Mouse (Mus musculus): Measurements from ENCODE around the gene Gpr61. TPM values are rescaled to one million over a fixed set of nuclear protein-coding genes. Genes with fewer than 3 reads are reported as not detected.

Gpr61 gene
- polyA plus RNA-seq, 1 experiment = 0.05 TPM

DNA sequence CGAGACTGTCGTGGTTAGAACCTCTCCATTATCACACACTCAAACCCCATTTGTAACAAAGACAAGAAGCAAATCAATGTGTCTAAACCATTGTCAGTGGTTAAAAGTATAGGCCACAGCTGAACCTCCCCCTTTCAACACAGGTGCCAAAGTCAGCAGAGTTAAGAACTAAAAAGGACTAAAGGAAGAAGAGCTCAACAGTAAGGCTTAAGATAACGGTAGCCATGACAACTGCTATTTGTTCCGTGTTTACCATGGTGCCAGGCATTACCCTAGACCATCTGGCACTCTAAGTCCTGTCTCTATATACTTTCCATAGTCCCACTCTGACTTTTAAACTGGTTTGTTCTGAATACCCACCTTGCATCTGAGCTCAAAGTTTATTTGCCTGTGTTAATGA lies 42.0 kb downstream of the Gpr61 start:
- H3K4me1 ChIP-seq (ENCODE audit: control insufficient read depth, insufficient read depth, insufficient read length, low read length) = peaks cover 10% of the 10 kb centered on the region
- WGBS = 31% methylated on average over 4 of the region's 4 CpGs
- no peak overlapping the region for H3K4me3 ChIP-seq (ENCODE audit: low read depth, low read length)
- no peaks in the 10 kb centered on the region for H3K27me3 ChIP-seq (ENCODE audit: control insufficient read depth, insufficient read depth, low read length)
- H3K36me3 ChIP-seq (ENCODE audit: control insufficient read depth, insufficient read depth, low read length) = peaks cover 60% of the 10 kb centered on the region
- peak overlapping the region; percentile 91 for H3K27ac ChIP-seq (ENCODE audit: insufficient read depth, low read depth, low read length)
- no peak for TF ChIP-seq POLR2A (IDR thresholded peaks at IDR 0.05; ENCODE audit: low read depth, low read length)
- no peak for TF ChIP-seq CTCF (IDR thresholded peaks at IDR 0.05; ENCODE audit: extremely low read depth, insufficient read length, insufficient replicate concordance, low read depth, low read length)

DNA sequence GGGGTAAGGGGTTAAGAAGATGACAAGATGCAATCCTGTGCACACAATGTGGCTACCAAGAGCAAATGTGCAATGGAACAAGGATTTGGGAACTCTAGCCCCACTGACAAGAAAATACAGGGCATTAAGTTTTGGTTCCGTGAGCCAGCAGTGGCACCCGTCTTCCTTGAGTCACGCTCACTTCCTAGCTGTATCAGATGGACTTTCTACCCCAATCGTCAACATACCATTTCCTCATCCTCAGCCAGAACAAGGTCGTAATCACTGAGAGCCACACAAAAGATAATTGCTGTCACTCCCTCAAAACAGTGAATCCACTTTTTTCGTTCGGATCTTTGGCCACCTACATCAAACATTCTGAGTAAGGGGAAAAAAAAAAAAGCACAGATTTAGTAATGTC lies 42.4 kb downstream of the Gpr61 start:
- TF ChIP-seq CTCF (IDR thresholded peaks at IDR 0.05; ENCODE audit: extremely low read depth, insufficient read length, insufficient replicate concordance, low read depth, low read length) = no peak
- TF ChIP-seq POLR2A (IDR thresholded peaks at IDR 0.05; ENCODE audit: low read depth, low read length) = no peak
- H3K4me1 ChIP-seq (ENCODE audit: control insufficient read depth, insufficient read depth, insufficient read length, low read length) = peaks cover 10% of the 10 kb centered on the region
- peak overlapping the region; percentile 91 for H3K27ac ChIP-seq (ENCODE audit: insufficient read depth, low read depth, low read length)
- no peaks in the 10 kb centered on the region for H3K27me3 ChIP-seq (ENCODE audit: control insufficient read depth, insufficient read depth, low read length)
- 27% methylated on average over 7 of the region's 7 CpGs for WGBS
- no peak overlapping the region for H3K4me3 ChIP-seq (ENCODE audit: low read depth, low read length)
- H3K36me3 ChIP-seq (ENCODE audit: control insufficient read depth, insufficient read depth, low read length) = peaks cover 58% of the 10 kb centered on the region

DNA sequence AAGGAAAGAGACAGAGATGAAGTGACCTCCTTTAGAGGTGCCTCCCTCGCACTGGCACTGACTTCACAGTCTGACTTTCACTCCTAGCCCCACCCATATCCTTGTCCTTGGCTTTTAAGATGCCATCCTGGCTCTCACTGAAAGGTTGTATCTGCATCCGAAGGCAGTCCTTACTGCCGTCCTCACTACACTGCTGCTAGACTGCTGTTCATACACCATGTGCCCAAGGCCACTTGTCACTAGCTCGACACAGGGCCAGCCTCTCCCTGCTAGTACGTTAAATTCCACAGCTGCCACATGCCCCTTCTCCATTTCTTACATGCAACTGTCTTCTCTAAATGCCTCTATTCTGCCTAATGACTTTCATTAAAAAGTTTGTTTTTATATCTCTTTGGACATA lies 43.4 kb downstream of the Gpr61 start:
- Histone ChIP-seq H3K4me3 (ENCODE audit: low read depth, low read length) (no peak overlapping the region), H3K36me3 (ENCODE audit: control insufficient read depth, insufficient read depth, low read length) (peaks cover 57% of the 10 kb centered on the region), H3K27me3 (ENCODE audit: control insufficient read depth, insufficient read depth, low read length) (no peaks in the 10 kb centered on the region), H3K27ac (ENCODE audit: insufficient read depth, low read depth, low read length) (peak overlapping the region; percentile 88; the same call in 1 of the 2 replicates), H3K4me1 (ENCODE audit: control insufficient read depth, insufficient read depth, insufficient read length, low read length) (peaks cover 10% of the 10 kb centered on the region)
- no peak for TF ChIP-seq CTCF (IDR thresholded peaks at IDR 0.05; ENCODE audit: extremely low read depth, insufficient read length, insufficient replicate concordance, low read depth, low read length)
- no peak for TF ChIP-seq POLR2A (IDR thresholded peaks at IDR 0.05; ENCODE audit: low read depth, low read length)
- WGBS = 66% methylated on average over 5 of the region's 5 CpGs

DNA sequence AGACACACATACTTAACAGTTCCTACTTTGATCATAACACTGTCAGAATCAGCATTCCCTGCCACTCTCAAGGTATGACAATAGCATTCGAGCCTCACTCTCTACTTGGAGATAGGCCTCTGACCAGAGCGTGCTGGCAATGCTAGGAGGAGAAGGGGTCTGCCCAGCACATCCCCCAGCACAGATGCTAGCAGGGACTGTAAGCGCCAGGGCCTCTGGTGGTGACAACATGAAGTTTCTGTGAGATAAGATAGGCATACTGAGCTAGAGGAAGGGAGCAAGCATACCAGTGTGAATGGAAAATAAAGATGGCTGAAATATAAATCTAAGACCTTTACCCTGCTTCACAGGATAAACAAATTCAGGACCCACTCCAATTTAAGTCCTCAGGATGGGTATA lies 49.4 kb downstream of the Gpr61 start:
- peaks cover 40% of the 10 kb centered on the region for H3K36me3 ChIP-seq (ENCODE audit: control insufficient read depth, insufficient read depth, low read length)
- H3K4me3 ChIP-seq (ENCODE audit: low read depth, low read length) = no peak overlapping the region
- no peaks in the 10 kb centered on the region for H3K27me3 ChIP-seq (ENCODE audit: control insufficient read depth, insufficient read depth, low read length)
- WGBS = 95% methylated on average over 3 of the region's 3 CpGs
- no peak overlapping the region for H3K27ac ChIP-seq (ENCODE audit: insufficient read depth, low read depth, low read length)
- H3K4me1 ChIP-seq (ENCODE audit: control insufficient read depth, insufficient read depth, insufficient read length, low read length) = no peaks in the 10 kb centered on the region
- TF ChIP-seq POLR2A (IDR thresholded peaks at IDR 0.05; ENCODE audit: low read depth, low read length) (no peak), CTCF (IDR thresholded peaks at IDR 0.05; ENCODE audit: extremely low read depth, insufficient read length, insufficient replicate concordance, low read depth, low read length) (no peak)

DNA sequence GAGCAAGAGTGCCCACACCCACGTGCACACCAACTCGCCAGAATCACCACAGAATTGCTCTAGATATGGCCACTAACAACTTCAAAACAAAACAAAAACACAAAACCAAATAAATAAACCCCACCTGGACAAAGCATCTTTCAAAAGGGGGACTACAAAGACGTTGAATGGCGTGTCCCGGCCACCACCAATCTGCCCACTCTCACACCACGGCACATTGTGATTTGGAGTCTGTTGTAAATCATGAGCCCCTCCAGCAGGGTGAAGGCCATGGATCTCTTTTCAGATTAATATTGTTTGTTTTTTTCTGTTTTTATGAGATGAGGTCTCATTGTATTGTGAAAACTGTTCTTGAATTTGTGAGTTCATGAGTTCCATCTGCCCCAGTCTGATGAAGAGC lies 52.6 kb downstream of the Gpr61 start:
- WGBS = 82% methylated on average over 6 of the region's 6 CpGs

DNA sequence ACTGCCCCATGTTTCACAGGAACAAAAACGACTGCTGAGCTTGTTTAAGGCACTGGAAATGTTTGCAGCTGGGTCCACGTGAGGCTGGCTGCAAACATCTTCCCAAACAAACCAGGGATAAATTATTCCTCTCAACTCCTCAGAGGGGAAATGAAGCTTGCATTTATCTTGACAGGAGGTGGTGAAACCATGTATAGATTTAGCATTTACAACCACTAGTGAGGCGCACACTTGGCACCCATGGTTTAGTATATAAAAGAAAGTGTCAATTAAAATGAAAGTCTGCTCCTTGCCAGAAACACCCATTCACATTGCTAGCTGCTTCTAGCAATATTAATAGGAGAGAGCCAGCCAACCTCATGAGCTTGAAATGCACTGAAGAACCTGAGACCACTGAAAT lies 53.1 kb downstream of the Gpr61 start:
- Histone ChIP-seq H3K27ac (ENCODE audit: insufficient read depth, low read depth, low read length) (no peak overlapping the region), H3K4me3 (ENCODE audit: low read depth, low read length) (no peak overlapping the region), H3K36me3 (ENCODE audit: control insufficient read depth, insufficient read depth, low read length) (peaks cover 11% of the 10 kb centered on the region), H3K4me1 (ENCODE audit: control insufficient read depth, insufficient read depth, insufficient read length, low read length) (no peaks in the 10 kb centered on the region), H3K27me3 (ENCODE audit: control insufficient read depth, insufficient read depth, low read length) (no peaks in the 10 kb centered on the region)
- 54% methylated on average over 3 of the region's 3 CpGs for WGBS
- no peak for TF ChIP-seq POLR2A (IDR thresholded peaks at IDR 0.05; ENCODE audit: low read depth, low read length)
- no peak for TF ChIP-seq CTCF (IDR thresholded peaks at IDR 0.05; ENCODE audit: extremely low read depth, insufficient read length, insufficient replicate concordance, low read depth, low read length)

More for the DNA sequence above, 52.6 kb downstream of the Gpr61 start:
- Histone ChIP-seq H3K4me1 (ENCODE audit: control insufficient read depth, insufficient read depth, insufficient read length, low read length) (no peaks in the 10 kb centered on the region), H3K27me3 (ENCODE audit: control insufficient read depth, insufficient read depth, low read length) (no peaks in the 10 kb centered on the region), H3K4me3 (ENCODE audit: low read depth, low read length) (no peak overlapping the region), H3K36me3 (ENCODE audit: control insufficient read depth, insufficient read depth, low read length) (peaks cover 14% of the 10 kb centered on the region), H3K27ac (ENCODE audit: insufficient read depth, low read depth, low read length) (no peak overlapping the region)
- TF ChIP-seq POLR2A (IDR thresholded peaks at IDR 0.05; ENCODE audit: low read depth, low read length) (no peak), CTCF (IDR thresholded peaks at IDR 0.05; ENCODE audit: extremely low read depth, insufficient read length, insufficient replicate concordance, low read depth, low read length) (no peak)

Other genes with a start within 250 kb of the Gpr61 start
- gene Gstm7, start 223.1 kb downstream of the Gpr61 start, polyA plus RNA-seq (2012; rRNA removed) = 9.4 and 29.1 TPM in 2 replicates
- gene Gstm6, start 211.1 kb downstream of the Gpr61 start, polyA plus RNA-seq (2012; rRNA removed) = 9.5 and 20.7 TPM in 2 replicates
- 159 and 411 TPM in 2 replicates for gene Gstm3, start 185.6 kb downstream of the Gpr61 start, polyA plus RNA-seq (2012; rRNA removed)
- gene Gstm2, start 168.4 kb downstream of the Gpr61 start, polyA plus RNA-seq (2012; rRNA removed) = 26.7 and 56.7 TPM in 2 replicates
- 243 and 695 TPM in 2 replicates for gene Gstm1, start 136.9 kb downstream of the Gpr61 start, polyA plus RNA-seq (2012; rRNA removed)
- gene Gstm4, start 110.0 kb downstream of the Gpr61 start, polyA plus RNA-seq (2012; rRNA removed) = 5.6 and 16.1 TPM in 2 replicates
- 88.8 and 107 TPM in 2 replicates for gene Ampd2, start 68.2 kb downstream of the Gpr61 start, polyA plus RNA-seq (2012; rRNA removed)
- 0.86 and 0.91 TPM in 2 replicates for gene Gnat2, start 62.1 kb downstream of the Gpr61 start, polyA plus RNA-seq (2012; rRNA removed)
- 5.4 and 14.8 TPM in 2 replicates for gene Gnai3, start 8.7 kb downstream of the Gpr61 start, polyA plus RNA-seq (2012; rRNA removed)
- gene Amigo1, start 31.5 kb upstream of the Gpr61 start, polyA plus RNA-seq (2012; rRNA removed) = 10.1 and 17.6 TPM in 2 replicates
- 5.5 and 9.4 TPM in 2 replicates for gene Cyb561d1, start 46.3 kb upstream of the Gpr61 start, polyA plus RNA-seq (2012; rRNA removed)
- gene Atxn7l2, start 56.1 kb upstream of the Gpr61 start, polyA plus RNA-seq (2012; rRNA removed) = 3.6 and 9.7 TPM in 2 replicates
- 2.5 and 6.3 TPM in 2 replicates for gene Sypl2, start 71.8 kb upstream of the Gpr61 start, polyA plus RNA-seq (2012; rRNA removed)
- 21.9 and 36.2 TPM in 2 replicates for gene Psma5, start 102.0 kb upstream of the Gpr61 start, polyA plus RNA-seq (2012; rRNA removed)
- 18.1 and 32.8 TPM in 2 replicates for gene Sort1, start 129.2 kb upstream of the Gpr61 start, polyA plus RNA-seq (2012; rRNA removed)
- not detected in 2 replicates for gene Mybphl, start 210.0 kb upstream of the Gpr61 start, polyA plus RNA-seq (2012; rRNA removed)
- 1.3 and 5.3 TPM in 2 replicates for gene Psrc1, start 229.0 kb upstream of the Gpr61 start, polyA plus RNA-seq (2012; rRNA removed)

All from small intestine, adult 2 months (tissue).